Mouse (Mus musculus) brown adipose tissue, adult 24 weeks (tissue): ENCODE data around the gene Rnf157. TPM values are rescaled to one million over a fixed set of nuclear protein-coding genes. Genes with fewer than 3 reads are reported as not detected.
A peak's percentile ranks its signal among the peaks of the same experiment; 100 is the strongest.

Source experiments
- H3K27ac ChIP-seq: fragments of 200-500 bp; replicated peaks from 2 replicates; pipeline ENCODE4 v1.5.1; 2012; ENCODE audit warnings: low read depth, mild to moderate bottlenecking, low read length
- H3K4me1 ChIP-seq: fragments of 200-500 bp; 2 replicates; pipeline ENCODE4 v1.6.1; 2012; ENCODE audit warnings: low read length, mixed read lengths; ENCODE audit not compliant: control insufficient read depth, insufficient read depth, insufficient read length
- H3K4me3 ChIP-seq: fragments of 200-500 bp; 2 replicates; pipeline ENCODE4 v1.5.1; 2012; ENCODE audit warnings: low read depth, mild to moderate bottlenecking, low read length, moderate library complexity; ENCODE audit not compliant: insufficient read depth
- polyA plus RNA-seq: library from polyadenylated mRNA; stranded (reverse); fragments of >200 nt; gene quantifications from 2 replicates; pipeline ENCODE4 v1.2.4, GENCODE M21; 2012; ENCODE audit not compliant: missing spikeins, insufficient read depth, insufficient read length

The Rnf157 gene
- 0.67 TPM in 1 of 2 replicates, not detected in the other for polyA plus RNA-seq

DNA sequence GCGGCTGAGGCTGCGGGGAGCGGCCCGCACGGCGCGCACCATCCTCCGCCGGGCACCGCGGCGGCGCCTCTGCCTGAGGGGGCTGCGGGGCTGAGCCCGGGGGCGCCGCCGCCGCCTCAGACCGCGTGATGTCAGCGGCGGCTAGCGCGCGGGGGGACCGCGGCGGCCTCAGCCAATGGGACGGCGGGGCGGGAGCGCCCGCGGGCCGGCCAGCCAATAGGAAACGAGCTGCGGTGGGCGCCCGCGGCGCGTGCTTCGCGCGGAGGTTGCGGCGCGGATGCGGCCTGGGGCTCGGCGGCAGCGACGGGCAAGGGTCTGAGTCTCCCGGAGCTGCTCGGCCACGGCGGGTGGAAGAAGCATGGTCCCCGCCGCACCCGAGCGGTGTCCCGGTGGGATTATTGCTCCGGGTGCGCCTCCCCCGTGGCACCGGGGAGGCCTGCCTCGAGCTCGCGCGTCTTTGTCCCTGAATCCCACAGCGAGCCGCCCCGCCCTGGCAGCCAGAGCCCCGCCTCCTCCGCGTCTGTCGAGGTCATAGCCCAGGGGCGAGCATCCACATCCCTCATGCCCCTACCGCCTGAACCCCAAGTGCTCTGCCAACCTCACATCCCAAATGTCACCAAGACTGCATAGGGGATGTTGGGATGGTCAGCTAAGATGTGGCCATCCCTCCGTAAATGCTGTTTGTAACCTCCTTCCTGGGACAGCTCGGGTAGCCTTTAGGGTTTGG is at the start of gene Rnf157:
Rnf157 (minus strand) TSS at position 129 of the 727 bp plus-strand sequence.
- H3K27ac ChIP-seq = no peak within 1 kb of the TSS
- peak within 1 kb of the TSS; percentile 73 for H3K4me3 ChIP-seq

GRCm38 (mm10) chr11:116459786-116460185 is 47.0 kb upstream of the Rnf157 start:
- Histone ChIP-seq H3K4me3 (no peak overlapping the region), H3K4me1 (no peaks in the 10 kb centered on the region), H3K27ac (no peak overlapping the region)

More for the DNA sequence above, at the start of gene Rnf157:
- H3K4me1 ChIP-seq = peaks cover 6% of the 10 kb centered on the region; the same call in 1 of the 2 replicates

GRCm38 (mm10) chr11:116456234-116456633 is 43.4 kb upstream of the Rnf157 start:
- Histone ChIP-seq H3K27ac (no peak overlapping the region), H3K4me1 (no peaks in the 10 kb centered on the region), H3K4me3 (no peak overlapping the region)

- no peaks in the 10 kb centered on the region for H3K4me1 ChIP-seq
- H3K27ac ChIP-seq = no peak overlapping the region
- no peak overlapping the region for H3K4me3 ChIP-seq
These were observed 41.1 kb upstream of the Rnf157 start for GRCm38 (mm10) chr11:116453889-116454288.

- H3K4me3 ChIP-seq = no peak overlapping the region
- no peaks in the 10 kb centered on the region for H3K4me1 ChIP-seq
These were observed 36.5 kb upstream of the Rnf157 start for GRCm38 (mm10) chr11:116449341-116449740.

GRCm38 (mm10) chr11:116447822-116448221 is 35.0 kb upstream of the Rnf157 start:
- Histone ChIP-seq H3K4me1 (no peaks in the 10 kb centered on the region), H3K4me3 (no peak overlapping the region), H3K27ac (no peak overlapping the region)

More at GRCm38 (mm10) chr11:116449341-116449740, 36.5 kb upstream of the Rnf157 start:
- H3K27ac ChIP-seq = no peak overlapping the region

- no peak overlapping the region for H3K4me3 ChIP-seq
- H3K27ac ChIP-seq = no peak overlapping the region
- H3K4me1 ChIP-seq = no peaks in the 10 kb centered on the region
These were observed 33.6 kb upstream of the Rnf157 start for GRCm38 (mm10) chr11:116446308-116446887.

GRCm38 (mm10) chr11:116445596-116446307 is 32.9 kb upstream of the Rnf157 start:
- Histone ChIP-seq H3K27ac (no peak overlapping the region), H3K4me1 (no peaks in the 10 kb centered on the region), H3K4me3 (no peak overlapping the region)

- Histone ChIP-seq H3K4me1 (no peaks in the 10 kb centered on the region), H3K4me3 (no peak overlapping the region), H3K27ac (no peak overlapping the region)
These were observed 31.1 kb upstream of the Rnf157 start for GRCm38 (mm10) chr11:116443935-116444334.

DNA sequence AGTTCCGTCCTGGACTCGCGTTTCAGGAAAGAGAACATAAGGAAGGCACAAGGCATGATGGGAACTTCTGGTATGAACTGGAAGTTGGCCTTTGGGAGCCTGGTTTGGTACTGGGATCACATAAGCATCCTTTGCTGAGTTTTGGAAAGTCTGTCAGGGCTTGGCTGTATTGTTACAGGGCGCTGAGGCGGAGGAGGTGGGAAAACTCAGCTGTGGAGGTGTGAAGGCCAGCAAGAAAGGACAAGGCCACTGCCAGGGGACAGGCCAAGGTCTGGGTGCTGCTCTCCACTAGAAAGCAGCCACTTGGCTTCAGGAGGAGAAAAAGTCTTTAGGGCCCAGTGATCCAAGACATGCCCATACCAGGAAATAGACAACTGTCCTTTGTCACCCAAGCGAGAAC is 30.5 kb upstream of the Rnf157 start:
- Histone ChIP-seq H3K27ac (no peak overlapping the region), H3K4me1 (no peaks in the 10 kb centered on the region), H3K4me3 (no peak overlapping the region)

DNA sequence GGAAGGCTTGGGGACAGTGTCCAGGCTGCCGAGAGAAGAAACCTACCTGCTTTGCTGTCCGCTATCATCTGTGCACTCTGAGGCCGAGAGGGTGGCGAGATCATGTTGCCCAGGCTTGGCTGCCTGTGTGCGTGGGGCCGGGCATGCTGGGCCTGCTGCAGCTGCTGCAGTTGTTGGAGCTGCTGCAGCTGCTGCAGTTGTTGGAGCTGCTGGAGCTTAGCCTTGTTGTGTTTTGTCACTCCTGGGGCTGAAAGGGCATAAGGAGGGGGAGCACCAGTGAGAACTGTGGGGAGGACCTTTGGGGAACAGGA is 30.0 kb upstream of the Rnf157 start:
- no peaks in the 10 kb centered on the region for H3K4me1 ChIP-seq
- no peak overlapping the region for H3K4me3 ChIP-seq
- H3K27ac ChIP-seq = no peak overlapping the region

- Histone ChIP-seq H3K4me3 (no peak overlapping the region), H3K4me1 (peaks cover 5% of the 10 kb centered on the region), H3K27ac (no peak overlapping the region)
These were observed 29.5 kb upstream of the Rnf157 start for GRCm38 (mm10) chr11:116442129-116442866.

DNA sequence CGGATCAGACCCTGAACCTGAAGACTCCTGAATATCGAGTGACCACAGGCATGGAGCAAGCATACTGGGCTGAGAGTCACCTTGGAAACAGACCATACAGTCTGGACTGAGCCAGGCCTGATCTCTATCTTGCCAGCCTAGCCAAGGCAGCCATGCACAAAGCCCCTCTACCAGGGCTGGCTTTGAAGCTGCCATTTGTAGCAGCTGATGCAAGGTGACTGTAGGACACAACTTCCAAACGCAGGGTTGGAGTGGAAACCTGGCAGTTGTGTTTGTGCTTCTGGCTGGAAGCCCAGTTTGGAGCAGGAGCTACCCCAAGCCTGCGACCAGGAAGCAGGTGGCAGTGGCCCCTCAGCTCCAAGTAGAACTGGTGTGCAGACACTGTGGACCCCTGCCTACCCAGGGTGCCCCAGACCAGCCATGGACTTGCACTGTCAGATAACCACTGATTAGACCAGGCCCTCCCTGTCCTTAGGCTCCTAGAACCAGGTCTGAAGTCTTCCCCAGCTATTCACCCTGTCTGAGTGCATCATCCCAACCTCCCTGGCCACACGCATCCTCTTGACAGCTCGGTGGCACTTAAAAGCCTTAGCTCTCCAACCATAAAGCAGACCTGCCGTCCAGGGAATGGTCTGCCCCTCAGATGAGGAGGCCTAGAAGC is 27.7 kb upstream of the Rnf157 start:
- H3K4me3 ChIP-seq = no peak overlapping the region
- peaks cover 21% of the 10 kb centered on the region for H3K4me1 ChIP-seq
- H3K27ac ChIP-seq = no peak overlapping the region

DNA sequence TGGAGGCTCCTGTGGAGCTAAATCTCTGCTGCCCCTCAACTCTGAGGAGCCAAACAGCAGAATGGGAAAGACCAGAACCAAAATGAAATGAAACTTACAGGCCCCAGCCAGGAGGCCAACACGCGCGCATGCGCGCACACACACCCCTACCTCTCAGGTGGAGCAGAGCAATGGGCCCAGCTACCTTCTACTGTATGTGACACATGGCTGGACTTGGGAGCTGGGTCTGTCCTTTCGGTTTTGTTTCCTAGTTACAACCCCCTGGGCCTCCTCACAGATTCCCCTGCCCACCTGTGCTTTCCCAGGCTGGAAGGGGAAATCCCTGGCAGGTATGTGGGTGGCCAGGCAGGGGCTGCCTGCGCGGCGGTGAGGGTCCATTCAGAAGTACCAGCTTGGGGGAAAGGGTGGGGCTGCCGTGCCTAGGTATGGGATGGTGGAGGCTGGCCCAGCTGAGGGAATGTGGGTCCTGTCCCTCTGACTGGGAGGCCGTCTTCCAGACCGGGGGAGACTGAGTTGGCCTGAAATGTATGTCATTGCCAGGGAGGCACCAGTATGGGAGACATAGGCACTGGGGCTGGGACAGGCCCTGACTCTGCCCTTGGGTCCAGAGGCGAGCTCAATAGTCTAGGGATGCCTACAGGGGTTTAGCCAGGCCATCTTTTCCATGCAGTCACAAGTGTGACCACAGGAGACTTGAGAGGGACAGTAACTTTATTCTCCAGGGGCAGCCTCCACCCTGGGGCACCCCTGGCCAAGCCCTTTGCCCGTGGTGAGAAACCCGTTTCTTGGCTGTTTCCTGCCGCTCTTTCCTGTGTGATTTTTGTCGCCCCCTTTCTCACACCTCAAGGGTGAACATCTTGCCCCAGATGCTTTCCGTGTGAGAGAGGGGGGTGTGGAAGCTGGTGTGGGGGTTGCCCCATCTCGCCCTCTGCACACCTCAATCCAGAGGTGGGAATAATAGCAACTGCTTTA is 26.7 kb upstream of the Rnf157 start:
- Histone ChIP-seq H3K4me1 (peaks cover 24% of the 10 kb centered on the region), H3K27ac (no peak overlapping the region), H3K4me3 (no peak overlapping the region)
